19 mouse cellular contexts compared by ENCODE assay signal in genomic region chr12:79785691-79786090, GRCm38 (mm10).
DNase-seq lines count a peak whose midpoint lies in the region; ATAC-seq and TF ChIP-seq lines count a peak whose summit lies in the region.
"Had no signal": no experiment of that assay in that cellular context is flagged by ENCODE, and none has a peak within 500 bp of the region (broad histone marks: within the 10 kb centered on the region; RNA-seq: fewer than 3 reads in every experiment).

No protein-coding gene starts in this region.

- peaks cover 10% of the 10 kb centered on the region; the same call in 1 of the 2 replicates for H3K36me3 ChIP-seq in hindbrain, embryonic 10.5 days
- H3K36me3 ChIP-seq in hindbrain, embryonic 13.5 days = no peaks in the 10 kb centered on the region
- H3K36me3 ChIP-seq in stomach, embryonic 16.5 days (ENCODE audit: control insufficient read depth, insufficient read depth, low read length) = no peaks in the 10 kb centered on the region
- no peaks in the 10 kb centered on the region for H3K36me3 ChIP-seq in stomach, postnatal 0 days (ENCODE audit: control insufficient read depth, insufficient read depth, low read length)

- H3K9ac ChIP-seq in hindbrain, embryonic 13.5 days = no peak overlapping the region
- H3K9ac ChIP-seq in stomach, embryonic 16.5 days (ENCODE audit: low read length) = no peak overlapping the region
- no peak overlapping the region for H3K9ac ChIP-seq in stomach, postnatal 0 days (ENCODE audit: low read length)
- H3K9ac ChIP-seq: hindbrain, embryonic 14.5 days had no signal

- H3K27ac ChIP-seq in hindbrain, embryonic 10.5 days = peak overlapping the region; percentile 6; the same call in 1 of the 2 replicates
- H3K27ac ChIP-seq in hindbrain, embryonic 13.5 days = no peak overlapping the region
- H3K27ac ChIP-seq in stomach, embryonic 16.5 days (ENCODE audit: low read length) = peak overlapping the region; percentile 36
- H3K27ac ChIP-seq in stomach, postnatal 0 days (replicated peaks) = no peak overlapping the region; the same call in 1 of the 2 replicates
- H3K27ac ChIP-seq: heart, embryonic 10.5 days; hindbrain, embryonic 14.5 days had no signal

- 95% methylated on average over 3 of the region's 3 CpGs for WGBS in hindbrain, embryonic 10.5 days
- WGBS in hindbrain, embryonic 13.5 days = 86% methylated on average over 3 of the region's 3 CpGs
- 95% methylated on average over 3 of the region's 3 CpGs for WGBS in stomach, embryonic 16.5 days
- 94% methylated on average over 3 of the region's 3 CpGs for WGBS in stomach, postnatal 0 days

- no peak for ATAC-seq in hindbrain, embryonic 13.5 days (ENCODE audit: low FRiP score)
- ATAC-seq in stomach, embryonic 16.5 days (ENCODE audit: insufficient read depth, low FRiP score) = no peak
- ATAC-seq in stomach, postnatal 0 days (ENCODE audit: low FRiP score, low TSS enrichment) = no peak
- no peak for ATAC-seq in activated CD4-positive, CD25-positive, alpha-beta regulatory T cell, adult 4 months
- ATAC-seq: forebrain, embryonic 14.5 days; intestine, embryonic 16.5 days had no signal

- no peak overlapping the region for H3K4me2 ChIP-seq in hindbrain, embryonic 13.5 days
- H3K4me2 ChIP-seq in stomach, embryonic 16.5 days (ENCODE audit: low read depth, low read length) = no peak overlapping the region
- H3K4me2 ChIP-seq in stomach, postnatal 0 days (replicated peaks; ENCODE audit: low read depth) = no peak overlapping the region
- H3K4me2 ChIP-seq: hindbrain, embryonic 14.5 days had no signal

- H3K9me3 ChIP-seq in hindbrain, embryonic 10.5 days = peaks cover 10% of the 10 kb centered on the region; the same call in 1 of the 2 replicates
- H3K9me3 ChIP-seq in hindbrain, embryonic 13.5 days = no peaks in the 10 kb centered on the region
- H3K9me3 ChIP-seq in stomach, embryonic 16.5 days (replicated peaks; ENCODE audit: control insufficient read depth, low read length) = peaks cover 3% of the 10 kb centered on the region
- H3K9me3 ChIP-seq in stomach, postnatal 0 days (ENCODE audit: control insufficient read depth, low read length) = no peaks in the 10 kb centered on the region

- TF ChIP-seq EP300 in stomach, postnatal 0 days (optimal IDR thresholded peaks at IDR 0.05) = no peak

- H3K4me3 ChIP-seq in hindbrain, embryonic 10.5 days = no peak overlapping the region
- H3K4me3 ChIP-seq in hindbrain, embryonic 13.5 days = no peak overlapping the region
- no peak overlapping the region for H3K4me3 ChIP-seq in stomach, embryonic 16.5 days (replicated peaks; ENCODE audit: low read length)
- H3K4me3 ChIP-seq in stomach, postnatal 0 days (ENCODE audit: low read depth, low read length) = no peak overlapping the region
- H3K4me3 ChIP-seq: heart, embryonic 10.5 days had no signal

- no peak for DNase-seq in hindbrain, embryonic 10.5 days (ENCODE audit: low spot score)
- DNase-seq in stomach, postnatal 0 days (ENCODE audit: low spot score) = no peak
- peak; percentile 82 for DNase-seq in fibroblast of lung, adult 2 months (ENCODE audit: low read depth)
- DNase-seq: adrenal gland, adult 8-10 months; adrenal gland, postnatal 36 days; cerebellum, adult 11 months; cerebellum, adult 8-10 months; cerebellum, postnatal 25 days; gastrocnemius, postnatal 10 days; heart, adult 18-20 months; heart, postnatal 10 days; heart, postnatal 4 days had no signal

- no peaks in the 10 kb centered on the region for H3K27me3 ChIP-seq in hindbrain, embryonic 10.5 days (ENCODE audit: insufficient read depth, poor library complexity, severe bottlenecking)
- no peaks in the 10 kb centered on the region for H3K27me3 ChIP-seq in hindbrain, embryonic 13.5 days
- no peaks in the 10 kb centered on the region for H3K27me3 ChIP-seq in stomach, embryonic 16.5 days (ENCODE audit: control insufficient read depth, insufficient read depth, low read length)
- H3K27me3 ChIP-seq in stomach, postnatal 0 days (ENCODE audit: control insufficient read depth, insufficient read depth, low read length) = no peaks in the 10 kb centered on the region

- no peak for TF ChIP-seq CTCF in stomach, postnatal 0 days (IDR thresholded peaks at IDR 0.05; ENCODE audit: low read depth)

- H3K4me1 ChIP-seq in hindbrain, embryonic 10.5 days (replicated peaks) = peaks cover 13% of the 10 kb centered on the region
- H3K4me1 ChIP-seq in hindbrain, embryonic 13.5 days (replicated peaks) = no peaks in the 10 kb centered on the region
- no peaks in the 10 kb centered on the region; the same call in 1 of the 2 replicates for H3K4me1 ChIP-seq in stomach, embryonic 16.5 days (ENCODE audit: control insufficient read depth, insufficient read depth, low read length)
- 0 out of 2 replicates have a peak, but pooled peaks cover 3% of the 10 kb centered on the region for H3K4me1 ChIP-seq in stomach, postnatal 0 days (replicated peaks; ENCODE audit: control insufficient read depth, insufficient read depth)

Comparison
In these comparisons a context has a peak if more than half of its experiments do, and no peak if none do; other contexts are left out.
1. H3K27ac ChIP-seq: peak in hindbrain, embryonic 10.5 days (single experiment) and stomach, embryonic 16.5 days (single experiment); none in hindbrain, embryonic 13.5 days (single experiment) and stomach, postnatal 0 days (single experiment).